Mouse (Mus musculus) stomach, postnatal 0 days (tissue): ENCODE measurements around the gene Ralgds.

Source experiments
- CTCF ChIP-seq: IDR thresholded peaks from 2 replicates; pipeline ENCODE4 v1.5.1; 2016; ENCODE audit warnings: antibody characterized with exemption, low read depth, mild to moderate bottlenecking, moderate library complexity
- EP300 ChIP-seq: optimal IDR thresholded peaks from 2 replicates; pipeline ENCODE3; 2016; ENCODE audit warnings: antibody characterized with exemption

GRCm38 (mm10) chr2:28483861-28484260 is 29.1 kb upstream of the Ralgds start:
- TF ChIP-seq CTCF, result no peak
- TF ChIP-seq EP300, result no peak
